Mouse (Mus musculus) intestine, postnatal 0 days (tissue): ENCODE results near the gene Rps11. TPM values are rescaled to one million over a fixed set of nuclear protein-coding genes. Genes with fewer than 3 reads are reported as not detected.

ENCODE experiments used
- ATAC-seq: fragments of 200-750 bp; cut with Nextera tagmentation; 2 replicates; pipeline ENCODE4 v1.8.0; 2017; ENCODE audit warnings: mild to moderate bottlenecking, moderate TSS enrichment, moderate library complexity
- H3K27ac ChIP-seq: fragments of 300-500 bp; sonication (generic); 2 replicates; pipeline ENCODE4 v1.5.1; 2014; ENCODE audit warnings: mild to moderate bottlenecking, low read depth, low read length, moderate library complexity
- H3K27me3 ChIP-seq: fragments of 300-500 bp; sonication (generic); replicated peaks from 2 replicates; pipeline ENCODE4 v1.6.1; 2014; ENCODE audit warnings: low read length, mixed read lengths; ENCODE audit not compliant: control insufficient read depth, insufficient read depth
- H3K36me3 ChIP-seq: fragments of 300-500 bp; sonication (generic); 2 replicates; pipeline ENCODE4 v1.6.1; 2014; ENCODE audit warnings: mild to moderate bottlenecking, moderate library complexity; ENCODE audit not compliant: control insufficient read depth, insufficient read depth
- H3K4me1 ChIP-seq: fragments of 300-500 bp; sonication (generic); replicated peaks from 2 replicates; pipeline ENCODE4 v1.6.1; 2014; ENCODE audit warnings: antibody characterized with exemption, low read length, mixed read lengths; ENCODE audit not compliant: control insufficient read depth, insufficient read depth
- H3K4me2 ChIP-seq: fragments of 300-500 bp; sonication (generic); replicated peaks from 2 replicates; pipeline ENCODE4 v1.6.1; 2014; ENCODE audit warnings: low read depth, mild to moderate bottlenecking, moderate library complexity
- H3K4me3 ChIP-seq: fragments of 300-500 bp; sonication (generic); 2 replicates; pipeline ENCODE4 v1.5.1; 2014; ENCODE audit warnings: low read depth, low read length
- H3K9ac ChIP-seq: fragments of 300-500 bp; sonication (generic); 2 replicates; pipeline ENCODE4 v1.6.1; 2014; ENCODE audit warnings: mild to moderate bottlenecking, low read depth, low read length
- H3K9me3 ChIP-seq: fragments of 300-500 bp; sonication (generic); 2 replicates; pipeline ENCODE4 v1.6.1; 2016; ENCODE audit warnings: mixed run types; ENCODE audit not compliant: control insufficient read depth
- CTCF ChIP-seq: sonication (generic); IDR thresholded peaks from 2 replicates; pipeline ENCODE4 v1.5.1; 2016; ENCODE audit warnings: low read depth, mild to moderate bottlenecking, control low read depth, antibody characterized with exemption, moderate library complexity
- WGBS: fragments of 180-500 bp; shearing (Covaris S2); extraction: QIAGEN DNeasy Blood & Tissue Kit; methylation state at CpG from one replicate; pipeline ENCODE4 v1.1.7; 2014; 5-methylcytosine and 5-hydroxymethylcytosine counted together
- polyA plus RNA-seq: library from polyadenylated mRNA; unstranded; fragments of >200 nt; fragmentation: Nextera tagmentation; extraction: Ambion mirVana; gene quantifications from 2 replicates; pipeline ENCODE4 v1.2.1, GENCODE M21; 2015

Rps11 gene
- polyA plus RNA-seq, 1 experiment from 2014 or later: 1,755 TPM

GRCm38 (mm10) chr7:45144368-45145174 is 20.3 kb upstream of the Rps11 start:
- Histone ChIP-seq H3K4me1 (no peaks in the 10 kb centered on the region), H3K4me3 (no peak overlapping the region), H3K9me3 (no peaks in the 10 kb centered on the region), H3K27ac (no peak overlapping the region), H3K9ac (no peak overlapping the region), H3K36me3 (peaks cover 81% of the 10 kb centered on the region), H3K27me3 (no peaks in the 10 kb centered on the region), H3K4me2 (no peak overlapping the region)
- 82% methylated on average over 13 of the region's 13 CpGs for WGBS
- no peak for TF ChIP-seq CTCF
- ATAC-seq: no peak

DNA sequence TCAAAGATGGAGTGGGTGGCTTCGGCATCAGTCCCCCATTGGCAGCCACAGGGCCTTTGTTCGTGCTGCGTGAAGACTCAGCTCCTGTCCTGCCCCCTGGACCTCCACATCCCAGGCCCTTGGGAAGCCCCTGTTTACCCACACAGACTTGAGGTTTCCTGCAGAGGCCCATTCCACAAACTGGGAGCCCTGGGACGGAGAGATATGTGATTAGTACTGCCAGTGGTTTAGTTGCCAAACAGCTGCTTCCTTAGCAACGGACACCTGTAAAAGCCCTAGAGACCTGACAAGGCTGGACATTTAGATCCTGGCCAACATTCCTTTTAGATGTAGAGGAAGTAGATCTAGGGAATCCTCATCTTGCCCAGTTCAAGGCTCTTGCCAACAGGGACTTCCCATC is 17.7 kb upstream of the Rps11 start:
- no peak for TF ChIP-seq CTCF
- Histone ChIP-seq H3K36me3 (peaks cover 57% of the 10 kb centered on the region), H3K27ac (no peak overlapping the region), H3K4me2 (no peak overlapping the region), H3K27me3 (no peaks in the 10 kb centered on the region), H3K4me1 (no peaks in the 10 kb centered on the region), H3K4me3 (no peak overlapping the region), H3K9me3 (no peaks in the 10 kb centered on the region), H3K9ac (no peak overlapping the region)
- no peak for ATAC-seq
- 85% methylated on average over 5 of the region's 5 CpGs for WGBS

DNA sequence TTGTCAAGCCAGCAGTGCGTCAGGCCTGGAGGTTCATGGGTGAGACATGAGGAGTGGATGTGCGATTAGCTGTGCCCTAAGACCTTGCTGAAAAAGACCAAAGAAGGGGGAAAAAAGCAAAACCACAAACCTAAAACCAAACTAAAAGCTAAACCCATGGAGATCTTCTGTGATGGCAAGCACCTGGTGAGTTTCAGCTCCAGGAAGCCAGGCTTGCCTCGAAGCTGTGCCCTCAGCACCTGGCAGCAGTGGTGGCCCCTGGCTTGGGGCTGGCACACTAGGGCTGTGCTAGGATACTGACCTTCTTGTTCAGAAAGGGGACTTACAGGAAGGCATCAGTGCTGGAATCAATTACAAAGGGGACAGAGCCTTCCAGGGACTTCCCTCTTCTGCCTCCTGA is 17.1 kb upstream of the Rps11 start:
- Histone ChIP-seq H3K27ac (no peak overlapping the region), H3K36me3 (peaks cover 52% of the 10 kb centered on the region), H3K9ac (no peak overlapping the region), H3K4me3 (no peak overlapping the region), H3K4me2 (no peak overlapping the region), H3K27me3 (no peaks in the 10 kb centered on the region), H3K4me1 (no peaks in the 10 kb centered on the region), H3K9me3 (no peaks in the 10 kb centered on the region)
- WGBS: 87% methylated on average over 3 of the region's 3 CpGs
- ATAC-seq: no peak
- no peak for TF ChIP-seq CTCF

GRCm38 (mm10) chr7:45139904-45140723 is 15.9 kb upstream of the Rps11 start:
- WGBS: 73% methylated on average over 8 of the region's 8 CpGs
- Histone ChIP-seq H3K4me2 (no peak overlapping the region), H3K9ac (no peak overlapping the region), H3K27me3 (no peaks in the 10 kb centered on the region), H3K36me3 (peaks cover 40% of the 10 kb centered on the region), H3K4me3 (no peak overlapping the region), H3K9me3 (no peaks in the 10 kb centered on the region), H3K27ac (no peak overlapping the region), H3K4me1 (no peaks in the 10 kb centered on the region)
- ATAC-seq: no peak
- no peak for TF ChIP-seq CTCF

- H3K27me3 ChIP-seq: no peaks in the 10 kb centered on the region
- no peaks in the 10 kb centered on the region for H3K4me1 ChIP-seq
- ATAC-seq: no peak
- H3K27ac ChIP-seq: no peak overlapping the region
- H3K4me2 ChIP-seq: no peak overlapping the region
- WGBS: 79% methylated on average over 1 of the region's 1 CpGs
- H3K9me3 ChIP-seq: no peaks in the 10 kb centered on the region
- H3K36me3 ChIP-seq: peaks cover 24% of the 10 kb centered on the region
- no peak for TF ChIP-seq CTCF
- no peak overlapping the region for H3K4me3 ChIP-seq
- H3K9ac ChIP-seq: no peak overlapping the region
Measured at GRCm38 (mm10) chr7:45138403-45138802, 14.2 kb upstream of the Rps11 start.

DNA sequence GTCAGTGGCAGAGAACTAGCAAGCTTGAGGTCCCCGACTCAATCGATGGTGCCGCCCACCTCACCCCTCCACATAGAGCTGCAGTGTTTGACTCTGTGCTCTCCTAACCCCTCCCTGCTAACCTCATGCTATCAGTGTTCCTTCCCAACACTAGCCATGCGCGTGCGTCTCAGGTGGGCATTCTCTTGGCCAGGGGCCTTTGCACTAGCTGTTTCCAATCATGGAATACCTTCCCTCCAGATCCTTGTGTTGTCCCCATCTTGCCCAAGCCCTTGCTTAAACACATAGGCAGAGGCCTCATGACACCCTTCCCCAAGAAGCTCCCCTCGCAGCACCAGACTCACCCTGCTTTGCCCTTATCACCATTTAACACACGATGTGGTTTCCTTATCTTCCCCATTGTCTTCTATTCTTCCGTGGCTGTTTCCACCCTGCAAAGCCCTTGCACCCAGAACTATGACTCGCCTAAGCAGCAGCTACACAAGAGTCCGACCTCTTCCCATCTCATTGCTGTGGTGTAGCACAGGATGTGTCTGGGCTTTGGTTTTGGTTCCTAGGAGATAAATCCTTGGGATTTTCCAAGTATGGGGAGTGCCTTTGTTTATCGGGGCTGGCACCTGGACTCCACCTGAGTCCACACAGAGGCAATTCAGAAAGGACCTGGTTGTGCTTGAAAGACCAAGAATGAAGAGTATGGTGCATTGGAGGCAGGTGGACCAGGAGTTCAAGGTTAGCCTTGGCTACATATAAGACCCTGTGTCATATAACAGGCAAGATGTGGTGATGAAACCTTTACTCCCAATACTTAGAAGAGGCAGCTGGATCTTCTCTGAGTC is 13.2 kb upstream of the Rps11 start:
- Histone ChIP-seq H3K36me3 (peaks cover 14% of the 10 kb centered on the region), H3K9ac (no peak overlapping the region), H3K4me2 (no peak overlapping the region), H3K9me3 (no peaks in the 10 kb centered on the region), H3K4me1 (no peaks in the 10 kb centered on the region), H3K27ac (no peak overlapping the region), H3K4me3 (no peak overlapping the region), H3K27me3 (no peaks in the 10 kb centered on the region)
- ATAC-seq: no peak
- TF ChIP-seq CTCF: no peak
- 62% methylated on average over 12 of the region's 12 CpGs for WGBS
